Mouse (Mus musculus): ENCODE results near the gene Foxred1. TPM values are rescaled to one million over a fixed set of nuclear protein-coding genes. Genes with fewer than 3 reads are reported as not detected.

The Foxred1 gene
- polyA plus RNA-seq, 1 experiment from 2014 or later = 30.2 TPM

DNA sequence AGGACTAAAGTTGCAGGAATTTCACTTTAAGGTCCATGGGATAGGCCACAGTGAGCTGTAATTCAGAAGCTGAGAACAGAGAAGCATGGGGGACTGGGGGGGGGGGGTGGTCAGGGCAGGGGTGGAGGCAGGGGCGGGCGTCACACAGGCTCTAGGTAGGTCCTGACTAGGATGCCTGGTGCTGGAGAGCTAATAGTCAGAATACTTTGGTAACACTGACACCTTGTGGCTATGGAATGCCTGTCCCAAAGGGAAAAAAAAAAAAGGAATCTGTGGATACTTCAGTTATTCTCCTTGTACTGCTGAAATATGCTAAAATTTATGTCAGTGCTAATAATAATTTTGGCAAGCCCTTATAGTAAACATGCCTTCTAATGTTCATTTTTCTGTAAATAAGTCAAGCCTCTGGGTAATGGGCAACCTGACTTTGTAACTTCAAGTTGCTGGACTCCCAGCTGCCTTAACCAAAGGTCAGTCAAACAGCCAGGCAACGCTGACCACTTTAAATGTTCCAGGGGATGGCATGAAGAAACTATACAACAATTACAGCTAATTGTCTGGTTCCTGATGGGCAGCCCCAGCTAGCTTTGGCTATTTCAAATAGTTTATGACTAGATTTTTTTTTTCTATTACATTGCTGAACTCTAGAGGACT is 44.6 kb downstream of the Foxred1 start:
- no peak overlapping the region for H3K4me2 ChIP-seq
- ATAC-seq (ENCODE audit: low read depth) (peak; percentile 53; the same call in 1 of the 2 replicates), DNase-seq (no peak)
- 0 out of 2 replicates have a peak overlapping the region, but pooled peaks have one; percentile 21 for H3K27ac ChIP-seq
- no peaks in the 10 kb centered on the region for H3K27me3 ChIP-seq
- H3K9me3 ChIP-seq (replicated peaks) = no peaks in the 10 kb centered on the region
- WGBS (ENCODE audit: insufficient replicate concordance) = 56% methylated on average over 3 of the region's 3 CpGs
- H3K4me1 ChIP-seq (replicated peaks) = peaks cover 12% of the 10 kb centered on the region; the same call in 1 of the 2 replicates
- H3K4me3 ChIP-seq (replicated peaks) = no peak overlapping the region
- peaks cover 48% of the 10 kb centered on the region for H3K36me3 ChIP-seq
- H3K9ac ChIP-seq = no peak overlapping the region

DNA sequence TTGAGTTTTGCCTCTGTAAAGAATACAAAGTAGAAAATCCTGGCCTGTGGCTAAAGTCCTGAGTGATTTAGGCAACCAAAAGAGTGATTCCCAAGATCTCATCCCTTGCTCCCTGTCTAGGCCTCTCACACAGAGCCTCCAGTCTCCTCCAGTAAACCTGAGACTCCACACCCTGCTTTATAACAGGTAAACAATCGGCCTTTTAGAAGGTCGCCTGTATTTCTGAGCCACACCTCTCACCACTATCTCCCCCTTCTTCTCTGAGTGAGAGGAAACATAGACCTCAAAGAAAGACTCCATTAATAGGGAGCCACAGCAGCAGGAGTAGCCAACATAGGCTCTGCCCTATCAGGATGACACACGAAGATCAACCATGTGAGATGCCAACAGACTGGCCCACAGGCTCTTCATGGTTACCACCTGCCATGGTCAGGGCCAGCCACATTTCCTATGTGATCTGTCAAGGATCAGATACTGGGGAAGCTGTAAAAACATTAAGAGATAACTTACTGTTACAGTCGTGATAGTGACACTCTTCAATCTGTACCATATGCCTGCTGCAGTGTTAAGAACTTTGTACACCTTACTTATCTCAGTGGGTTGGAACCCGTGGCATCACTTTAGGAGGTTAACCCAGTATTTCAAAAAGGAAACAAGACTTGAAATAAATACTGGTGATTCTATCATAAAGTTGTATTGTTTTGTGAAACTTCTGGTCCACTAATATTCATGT is 46.5 kb downstream of the Foxred1 start:
- Histone ChIP-seq H3K36me3 (peaks cover 29% of the 10 kb centered on the region), H3K27me3 (no peaks in the 10 kb centered on the region), H3K4me1 (replicated peaks) (peaks cover 12% of the 10 kb centered on the region; the same call in 1 of the 2 replicates), H3K27ac (no peak overlapping the region; the same call in 1 of the 2 replicates), H3K9me3 (replicated peaks) (no peaks in the 10 kb centered on the region), H3K9ac (no peak overlapping the region), H3K4me2 (no peak overlapping the region), H3K4me3 (replicated peaks) (no peak overlapping the region)
- WGBS (ENCODE audit: insufficient replicate concordance) = 45% methylated on average over 5 of the region's 5 CpGs
- DNase-seq = no peak
- no peak for ATAC-seq (ENCODE audit: low read depth)

DNA sequence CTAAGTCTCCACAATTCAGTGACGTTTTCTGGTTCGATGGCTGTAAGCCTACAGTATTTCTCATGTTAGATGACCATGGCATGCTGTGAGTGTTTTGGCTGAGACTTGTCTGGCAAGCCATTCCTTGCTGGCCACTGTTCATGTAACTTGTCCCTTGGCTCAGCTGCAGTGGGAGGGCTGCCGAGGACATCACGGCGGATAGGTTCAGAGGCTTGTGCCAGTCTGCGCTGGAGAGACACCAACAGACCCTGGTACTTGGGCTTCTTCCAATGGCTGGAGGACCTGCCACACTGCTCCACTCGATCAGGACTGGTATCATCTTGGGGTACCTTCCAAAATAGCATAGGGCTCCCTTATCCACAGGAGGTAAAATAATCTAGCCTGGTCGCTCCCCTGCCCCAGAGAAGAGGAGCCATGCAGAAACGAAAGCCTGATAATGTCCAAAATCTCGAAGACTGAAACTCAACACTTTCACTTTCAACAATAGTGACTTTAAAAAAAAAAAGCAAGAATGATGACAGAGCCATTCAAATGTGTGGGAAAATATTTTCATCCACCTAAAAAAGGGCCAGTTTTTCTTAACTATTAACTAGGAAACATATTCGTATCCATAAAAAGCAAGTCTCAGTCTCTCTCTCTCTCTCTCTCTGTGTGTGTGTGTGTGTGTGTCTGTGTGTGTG is 47.7 kb downstream of the Foxred1 start:
- DNase-seq (no peak), ATAC-seq (ENCODE audit: low read depth) (no peak)
- Histone ChIP-seq H3K36me3 (peaks cover 20% of the 10 kb centered on the region), H3K27me3 (no peaks in the 10 kb centered on the region), H3K9me3 (replicated peaks) (no peaks in the 10 kb centered on the region), H3K4me3 (replicated peaks) (no peak overlapping the region), H3K9ac (no peak overlapping the region), H3K4me1 (replicated peaks) (peaks cover 12% of the 10 kb centered on the region; the same call in 1 of the 2 replicates), H3K27ac (no peak overlapping the region), H3K4me2 (no peak overlapping the region)
- WGBS (ENCODE audit: insufficient replicate concordance) = 80% methylated on average over 11 of the region's 11 CpGs

DNA sequence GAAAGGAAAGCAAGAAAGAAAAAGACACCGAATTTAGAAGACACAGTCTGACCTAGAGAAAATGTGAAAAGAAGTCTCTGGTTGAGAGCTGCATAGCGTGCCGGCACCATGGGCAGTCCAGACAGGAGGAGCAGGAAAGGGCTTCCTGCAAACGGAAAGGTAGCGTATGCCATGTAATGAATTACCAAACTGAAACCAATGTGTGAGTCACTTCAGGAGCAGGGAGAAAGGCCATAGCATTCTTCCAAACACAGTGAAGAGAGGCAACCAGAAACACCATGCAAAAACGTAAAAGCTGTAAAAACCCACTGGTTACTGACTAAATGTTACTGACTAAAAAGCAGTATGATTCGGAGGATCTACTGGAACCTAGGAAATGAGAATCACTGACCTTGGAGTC is 49.1 kb downstream of the Foxred1 start:
- ATAC-seq (ENCODE audit: low read depth) = no peak
- H3K4me2 ChIP-seq = no peak overlapping the region

DNA sequence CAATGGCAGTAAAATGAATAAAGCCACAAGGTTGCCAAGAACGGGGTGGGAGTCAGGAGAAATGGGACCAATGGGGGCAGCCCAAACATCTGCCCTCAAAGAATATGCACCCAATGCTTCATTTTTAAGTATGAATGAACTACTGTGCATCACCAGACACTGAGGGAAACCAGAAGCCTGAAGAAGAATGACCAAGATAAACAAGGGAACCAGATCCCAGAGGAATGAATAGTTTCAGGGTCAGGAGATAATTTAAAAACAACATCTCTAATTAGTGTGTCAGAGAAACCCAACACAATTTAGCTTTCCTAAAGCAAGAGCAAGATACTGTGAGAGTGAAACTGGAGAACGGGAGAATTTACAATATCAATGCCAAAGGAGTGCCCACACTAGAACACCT is 50.2 kb downstream of the Foxred1 start:
- DNase-seq (no peak), ATAC-seq (ENCODE audit: low read depth) (no peak)
- Histone ChIP-seq H3K9me3 (replicated peaks) (no peaks in the 10 kb centered on the region), H3K9ac (no peak overlapping the region), H3K36me3 (peaks cover 29% of the 10 kb centered on the region), H3K4me2 (no peak overlapping the region), H3K27me3 (no peaks in the 10 kb centered on the region), H3K4me1 (replicated peaks) (peaks cover 6% of the 10 kb centered on the region; the same call in 1 of the 2 replicates), H3K4me3 (replicated peaks) (no peak overlapping the region), H3K27ac (no peak overlapping the region)
- 73% methylated on average over 2 of the region's 2 CpGs for WGBS (ENCODE audit: insufficient replicate concordance)

More for the DNA sequence above, 49.1 kb downstream of the Foxred1 start:
- Histone ChIP-seq H3K27ac (0 out of 2 replicates have a peak overlapping the region, but pooled peaks have one; percentile 25), H3K36me3 (peaks cover 23% of the 10 kb centered on the region), H3K4me3 (replicated peaks) (no peak overlapping the region), H3K9me3 (replicated peaks) (no peaks in the 10 kb centered on the region), H3K27me3 (no peaks in the 10 kb centered on the region), H3K9ac (no peak overlapping the region), H3K4me1 (replicated peaks) (peaks cover 6% of the 10 kb centered on the region; the same call in 1 of the 2 replicates)
- DNase-seq = no peak
- WGBS (ENCODE audit: insufficient replicate concordance) = 83% methylated on average over 7 of the region's 7 CpGs

DNA sequence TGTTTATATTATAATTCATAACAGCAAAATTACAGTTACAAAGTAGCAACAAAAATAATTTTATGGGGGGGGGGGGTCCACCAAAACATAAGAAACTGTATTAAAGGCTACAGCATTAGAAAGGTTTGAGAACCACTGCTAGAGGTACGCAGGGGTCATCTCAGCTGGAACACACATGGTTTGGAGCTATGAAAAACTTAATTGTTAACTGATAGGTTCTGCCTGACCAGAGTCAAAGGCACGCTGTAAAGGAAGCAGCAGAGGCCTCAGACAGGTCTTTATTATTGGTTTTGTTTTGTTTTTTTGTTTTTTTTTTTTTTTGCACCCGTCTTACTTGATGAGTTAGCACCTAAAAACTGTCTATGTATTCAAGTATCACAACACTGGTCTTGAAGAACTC is 52.4 kb downstream of the Foxred1 start:
- H3K36me3 ChIP-seq = peaks cover 16% of the 10 kb centered on the region
- H3K9ac ChIP-seq = no peak overlapping the region
- no peak overlapping the region for H3K4me3 ChIP-seq (replicated peaks)
- no peak overlapping the region for H3K4me2 ChIP-seq
- no peaks in the 10 kb centered on the region for H3K4me1 ChIP-seq (replicated peaks)
- WGBS (ENCODE audit: insufficient replicate concordance) = 79% methylated on average over 3 of the region's 3 CpGs
- no peaks in the 10 kb centered on the region for H3K27me3 ChIP-seq
- ATAC-seq (ENCODE audit: low read depth) (no peak), DNase-seq (no peak)
- H3K27ac ChIP-seq = no peak overlapping the region
- no peaks in the 10 kb centered on the region for H3K9me3 ChIP-seq (replicated peaks)

DNA sequence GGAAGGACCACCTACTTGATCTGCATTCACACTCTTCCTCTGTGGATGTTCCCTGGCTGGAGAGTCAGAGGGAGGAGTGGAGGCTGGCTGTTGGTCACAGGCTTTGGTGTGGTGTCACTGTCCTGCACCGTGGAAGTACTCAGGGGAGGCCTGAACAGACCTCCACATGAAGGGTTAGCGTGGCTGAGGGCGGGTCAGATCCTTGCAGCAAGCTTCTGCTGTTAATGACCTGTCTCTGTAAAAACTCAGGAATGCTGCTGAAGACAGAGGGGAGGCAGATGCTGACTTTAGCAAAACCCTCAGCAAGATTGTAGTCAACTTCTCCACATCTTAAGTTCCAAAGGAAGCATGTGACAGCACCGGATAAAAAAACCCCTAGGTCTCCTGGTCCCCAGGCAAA is 54.0 kb downstream of the Foxred1 start:
- Histone ChIP-seq H3K4me3 (replicated peaks) (no peak overlapping the region), H3K36me3 (peaks cover 12% of the 10 kb centered on the region; the same call in 1 of the 2 replicates), H3K27ac (no peak overlapping the region), H3K27me3 (no peaks in the 10 kb centered on the region), H3K9ac (no peak overlapping the region), H3K4me1 (replicated peaks) (no peaks in the 10 kb centered on the region), H3K4me2 (no peak overlapping the region), H3K9me3 (replicated peaks) (no peaks in the 10 kb centered on the region)
- no peak for DNase-seq
- WGBS (ENCODE audit: insufficient replicate concordance) = 81% methylated on average over 4 of the region's 4 CpGs
- no peak for ATAC-seq (ENCODE audit: low read depth)

DNA sequence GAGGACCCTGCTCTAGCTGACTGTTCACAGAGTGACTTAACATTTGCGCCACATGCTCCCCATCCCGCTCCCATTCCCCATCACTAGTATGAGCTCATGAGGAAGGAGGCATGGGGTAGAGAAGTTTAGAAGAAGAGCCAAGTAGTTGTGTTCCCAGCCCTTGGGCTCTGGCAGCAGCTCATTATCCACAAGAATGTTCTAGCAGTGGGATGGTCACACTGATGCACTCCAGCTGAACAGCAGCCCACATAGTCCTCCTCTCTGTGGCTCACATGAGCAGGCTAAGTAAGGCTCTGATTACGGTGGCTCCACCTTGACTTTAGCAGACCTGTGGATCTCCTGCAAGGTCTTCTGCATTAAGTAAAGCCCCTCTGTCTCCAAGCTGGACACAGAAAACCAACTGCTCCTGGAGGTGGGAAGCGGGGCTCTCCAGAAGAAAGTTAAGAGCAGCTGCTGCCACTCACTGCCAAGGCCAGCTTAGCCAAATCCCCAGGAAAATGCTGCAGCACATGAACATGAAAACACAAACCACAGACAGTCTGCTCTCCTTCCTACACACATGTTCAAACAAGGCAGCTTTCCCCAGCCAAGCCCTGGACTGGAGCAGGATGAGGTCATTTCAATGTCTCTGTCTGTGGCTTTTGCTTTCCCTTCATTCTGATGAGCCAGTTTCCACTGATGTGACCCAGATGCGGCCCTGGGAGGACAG is 54.7 kb downstream of the Foxred1 start:
- H3K9me3 ChIP-seq (replicated peaks) = no peaks in the 10 kb centered on the region
- H3K9ac ChIP-seq = no peak overlapping the region
- no peaks in the 10 kb centered on the region for H3K27me3 ChIP-seq
- no peaks in the 10 kb centered on the region for H3K4me1 ChIP-seq (replicated peaks)
- WGBS (ENCODE audit: insufficient replicate concordance) = 87% methylated on average over 5 of the region's 5 CpGs
- H3K4me2 ChIP-seq = no peak overlapping the region
- DNase-seq = no peak
- no peak for ATAC-seq (ENCODE audit: low read depth)
- no peak overlapping the region; the same call in 1 of the 2 replicates for H3K27ac ChIP-seq
- no peak overlapping the region for H3K4me3 ChIP-seq (replicated peaks)
- H3K36me3 ChIP-seq = peaks cover 12% of the 10 kb centered on the region; the same call in 1 of the 2 replicates

Other genes starting within 250 kb of the Foxred1 start
- 24.1 and 26.1 TPM in 2 replicates for gene St3gal4, start 91.8 kb downstream of the Foxred1 start, polyA plus RNA-seq (2015; fragmentation: Nextera tagmentation; extraction: Ambion mirVana)
- gene Dcps, start 35.0 kb downstream of the Foxred1 start, polyA plus RNA-seq (2015; fragmentation: Nextera tagmentation; extraction: Ambion mirVana) = 58.6 and 62.9 TPM in 2 replicates
- 61.6 and 70.1 TPM in 2 replicates for gene Srpr, start 10.9 kb downstream of the Foxred1 start, polyA plus RNA-seq (2015; fragmentation: Nextera tagmentation; extraction: Ambion mirVana)
- gene Tirap, start 10.8 kb downstream of the Foxred1 start, polyA plus RNA-seq (2015; fragmentation: Nextera tagmentation; extraction: Ambion mirVana) = 5.8 and 6.3 TPM in 2 replicates
- 16.9 and 19.2 TPM in 2 replicates for gene Fam118b, start 56.8 kb upstream of the Foxred1 start, polyA plus RNA-seq (2015; fragmentation: Nextera tagmentation; extraction: Ambion mirVana)
- 16.7 and 18.3 TPM in 2 replicates for gene Rpusd4, start 56.8 kb upstream of the Foxred1 start, polyA plus RNA-seq (2015; fragmentation: Nextera tagmentation; extraction: Ambion mirVana)
- 0.36 and 0.53 TPM in 2 replicates for gene Cdon, start 210.1 kb upstream of the Foxred1 start, polyA plus RNA-seq (2015; fragmentation: Nextera tagmentation; extraction: Ambion mirVana)

Data from liver, embryonic 13.5 days (tissue).